Mouse (Mus musculus) liver, embryonic 11.5 days (tissue): Measurements from ENCODE around the gene Pik3cd. TPM values are rescaled to one million over a fixed set of nuclear protein-coding genes. Genes with fewer than 3 reads are reported as not detected.

Source experiments
- ATAC-seq: fragments of 200-750 bp; cut with Nextera tagmentation; replicated peaks from 2 replicates; pipeline ENCODE4 v1.8.0; 2017; ENCODE audit warnings: moderate number of reproducible peaks, mild to moderate bottlenecking, moderate TSS enrichment, moderate library complexity; ENCODE audit not compliant: low FRiP score
- DNase-seq: peaks from one replicate; pipeline ENCODE4 v3.0.0-alpha.2; 2017; ENCODE audit warnings: low spot score
- H3K27ac ChIP-seq: fragments of 300-500 bp; sonication (generic); 2 replicates; pipeline ENCODE4 v1.5.1; 2014; ENCODE audit warnings: mild to moderate bottlenecking, low read depth, low read length, control low read depth
- H3K27me3 ChIP-seq: fragments of 300-500 bp; sonication (generic); replicated peaks from 2 replicates; pipeline ENCODE4 v1.6.1; 2014; ENCODE audit warnings: low read length, mixed read lengths; ENCODE audit not compliant: control insufficient read depth, insufficient read depth
- H3K36me3 ChIP-seq: fragments of 300-500 bp; sonication (generic); 2 replicates; pipeline ENCODE4 v1.6.1; 2014; ENCODE audit warnings: mild to moderate bottlenecking, low read length, moderate library complexity, mixed read lengths; ENCODE audit not compliant: control insufficient read depth, insufficient read depth
- H3K4me1 ChIP-seq: fragments of 300-500 bp; sonication (generic); replicated peaks from 2 replicates; pipeline ENCODE4 v1.6.1; 2014; ENCODE audit warnings: low read length, mixed read lengths; ENCODE audit not compliant: control insufficient read depth, insufficient read depth
- H3K4me2 ChIP-seq: fragments of 300-500 bp; sonication (generic); 2 replicates; pipeline ENCODE4 v1.6.1; 2014; ENCODE audit warnings: mild to moderate bottlenecking, control low read depth, moderate library complexity
- H3K4me3 ChIP-seq: fragments of 300-500 bp; sonication (generic); 2 replicates; pipeline ENCODE4 v1.5.1; 2014; ENCODE audit warnings: low read depth, low read length, control low read depth
- H3K9ac ChIP-seq: fragments of 300-500 bp; sonication (generic); 2 replicates; pipeline ENCODE4 v1.6.1; 2014; ENCODE audit warnings: low read depth, low read length, control low read depth
- H3K9me3 ChIP-seq: fragments of 300-500 bp; sonication (generic); 2 replicates; pipeline ENCODE4 v1.6.1; 2016; ENCODE audit warnings: low read length, inconsistent platforms, mixed read lengths; ENCODE audit not compliant: control insufficient read depth
- WGBS: fragments of 180-500 bp; shearing (Covaris S2); extraction: QIAGEN DNeasy Blood & Tissue Kit; methylation state at CpG from one replicate; pipeline ENCODE4 v1.1.7; 2014; 5-methylcytosine and 5-hydroxymethylcytosine counted together
- polyA plus RNA-seq: library from polyadenylated mRNA; unstranded; fragments of >200 nt; fragmentation: Nextera tagmentation; extraction: Ambion mirVana; gene quantifications from 2 replicates; pipeline ENCODE4 v1.2.1, GENCODE M21; 2014

The Pik3cd gene
- polyA plus RNA-seq, 1 experiment from 2014 or later: 12.6 TPM

GRCm38 (mm10) chr4:149665692-149666090 is 36.7 kb downstream of the Pik3cd start:
- ATAC-seq: no peak

GRCm38 (mm10) chr4:149665016-149665691 is 37.2 kb downstream of the Pik3cd start:
- H3K4me2 ChIP-seq: no peak overlapping the region
- no peaks in the 10 kb centered on the region for H3K9me3 ChIP-seq
- WGBS: 61% methylated on average over 6 of the region's 6 CpGs
- ATAC-seq (no peak), DNase-seq (no peak)
- no peak overlapping the region for H3K4me3 ChIP-seq
- H3K36me3 ChIP-seq: no peaks in the 10 kb centered on the region
- H3K9ac ChIP-seq: no peak overlapping the region
- no peaks in the 10 kb centered on the region for H3K27me3 ChIP-seq
- H3K27ac ChIP-seq: no peak overlapping the region
- H3K4me1 ChIP-seq: peaks cover 19% of the 10 kb centered on the region

More at GRCm38 (mm10) chr4:149665692-149666090, 36.7 kb downstream of the Pik3cd start:
- Histone ChIP-seq H3K9ac (no peak overlapping the region), H3K9me3 (no peaks in the 10 kb centered on the region), H3K27me3 (no peaks in the 10 kb centered on the region), H3K4me2 (no peak overlapping the region), H3K4me1 (peaks cover 18% of the 10 kb centered on the region), H3K27ac (no peak overlapping the region), H3K4me3 (no peak overlapping the region), H3K36me3 (no peaks in the 10 kb centered on the region)
- WGBS: 76% methylated on average over 6 of the region's 6 CpGs
- DNase-seq: no peak

- DNase-seq (no peak), ATAC-seq (no peak)
- Histone ChIP-seq H3K4me1 (peaks cover 23% of the 10 kb centered on the region), H3K36me3 (no peaks in the 10 kb centered on the region), H3K9me3 (no peaks in the 10 kb centered on the region), H3K4me3 (no peak overlapping the region), H3K27ac (no peak overlapping the region), H3K9ac (no peak overlapping the region), H3K27me3 (no peaks in the 10 kb centered on the region), H3K4me2 (no peak overlapping the region)
- WGBS: 74% methylated on average over 7 of the region's 7 CpGs
These were observed 38.4 kb downstream of the Pik3cd start for GRCm38 (mm10) chr4:149663849-149664503.

- Histone ChIP-seq H3K4me3 (no peak overlapping the region), H3K27ac (no peak overlapping the region), H3K4me2 (peak overlapping the region; percentile 33; the same call in 1 of the 2 replicates), H3K27me3 (no peaks in the 10 kb centered on the region), H3K9ac (no peak overlapping the region), H3K9me3 (no peaks in the 10 kb centered on the region), H3K4me1 (peaks cover 23% of the 10 kb centered on the region), H3K36me3 (no peaks in the 10 kb centered on the region)
- WGBS: 47% methylated on average over 14 of the region's 14 CpGs
- no peak for DNase-seq
- peak; percentile 46 for ATAC-seq
These were observed 40.3 kb downstream of the Pik3cd start for GRCm38 (mm10) chr4:149661967-149662589.

- Histone ChIP-seq H3K27ac (no peak overlapping the region), H3K4me3 (no peak overlapping the region), H3K27me3 (no peaks in the 10 kb centered on the region), H3K4me1 (peaks cover 23% of the 10 kb centered on the region), H3K36me3 (no peaks in the 10 kb centered on the region), H3K4me2 (no peak overlapping the region), H3K9ac (no peak overlapping the region), H3K9me3 (no peaks in the 10 kb centered on the region)
- ATAC-seq (no peak), DNase-seq (no peak)
- 73% methylated on average over 7 of the region's 7 CpGs for WGBS
These were observed 41.8 kb downstream of the Pik3cd start for GRCm38 (mm10) chr4:149660598-149660997.

GRCm38 (mm10) chr4:149659495-149660116 is 42.8 kb downstream of the Pik3cd start:
- Histone ChIP-seq H3K27ac (no peak overlapping the region), H3K4me2 (peak overlapping the region; percentile 31), H3K27me3 (no peaks in the 10 kb centered on the region), H3K9ac (0 out of 2 replicates have a peak overlapping the region, but pooled peaks have one; percentile 34), H3K4me3 (no peak overlapping the region), H3K36me3 (0 out of 2 replicates have a peak, but pooled peaks cover 3% of the 10 kb centered on the region), H3K9me3 (no peaks in the 10 kb centered on the region), H3K4me1 (peaks cover 23% of the 10 kb centered on the region)
- ATAC-seq: no peak
- no peak for DNase-seq
- WGBS: 74% methylated on average over 25 of the region's 25 CpGs

- peaks cover 15% of the 10 kb centered on the region for H3K4me1 ChIP-seq
- DNase-seq (no peak), ATAC-seq (no peak)
- 0 out of 2 replicates have a peak, but pooled peaks cover 3% of the 10 kb centered on the region for H3K36me3 ChIP-seq
- H3K4me3 ChIP-seq: no peak overlapping the region
- WGBS: 66% methylated on average over 11 of the region's 11 CpGs
- no peaks in the 10 kb centered on the region for H3K9me3 ChIP-seq
- H3K9ac ChIP-seq: no peak overlapping the region
- no peak overlapping the region for H3K4me2 ChIP-seq
- no peak overlapping the region for H3K27ac ChIP-seq
- no peaks in the 10 kb centered on the region for H3K27me3 ChIP-seq
These were observed 44.4 kb downstream of the Pik3cd start for GRCm38 (mm10) chr4:149657858-149658416.

GRCm38 (mm10) chr4:149654232-149654631 is 48.1 kb downstream of the Pik3cd start:
- Histone ChIP-seq H3K27me3 (no peaks in the 10 kb centered on the region), H3K9me3 (no peaks in the 10 kb centered on the region), H3K4me1 (0 out of 2 replicates have a peak, but pooled peaks cover 2% of the 10 kb centered on the region), H3K4me3 (no peak overlapping the region), H3K27ac (no peak overlapping the region), H3K9ac (no peak overlapping the region), H3K4me2 (no peak overlapping the region), H3K36me3 (peaks cover 3% of the 10 kb centered on the region; the same call in 1 of the 2 replicates)
- DNase-seq: no peak
- ATAC-seq: no peak
- 92% methylated on average over 4 of the region's 4 CpGs for WGBS
